Mouse (Mus musculus): ENCODE measurements around the gene Inf2. TPM values are rescaled to one million over a fixed set of nuclear protein-coding genes. Genes with fewer than 3 reads are reported as not detected.
A peak's percentile ranks its signal among the peaks of the same experiment; 100 is the strongest.

Inf2 gene
- polyA plus RNA-seq, 1 experiment from 2014 or later = 2.1 TPM

DNA sequence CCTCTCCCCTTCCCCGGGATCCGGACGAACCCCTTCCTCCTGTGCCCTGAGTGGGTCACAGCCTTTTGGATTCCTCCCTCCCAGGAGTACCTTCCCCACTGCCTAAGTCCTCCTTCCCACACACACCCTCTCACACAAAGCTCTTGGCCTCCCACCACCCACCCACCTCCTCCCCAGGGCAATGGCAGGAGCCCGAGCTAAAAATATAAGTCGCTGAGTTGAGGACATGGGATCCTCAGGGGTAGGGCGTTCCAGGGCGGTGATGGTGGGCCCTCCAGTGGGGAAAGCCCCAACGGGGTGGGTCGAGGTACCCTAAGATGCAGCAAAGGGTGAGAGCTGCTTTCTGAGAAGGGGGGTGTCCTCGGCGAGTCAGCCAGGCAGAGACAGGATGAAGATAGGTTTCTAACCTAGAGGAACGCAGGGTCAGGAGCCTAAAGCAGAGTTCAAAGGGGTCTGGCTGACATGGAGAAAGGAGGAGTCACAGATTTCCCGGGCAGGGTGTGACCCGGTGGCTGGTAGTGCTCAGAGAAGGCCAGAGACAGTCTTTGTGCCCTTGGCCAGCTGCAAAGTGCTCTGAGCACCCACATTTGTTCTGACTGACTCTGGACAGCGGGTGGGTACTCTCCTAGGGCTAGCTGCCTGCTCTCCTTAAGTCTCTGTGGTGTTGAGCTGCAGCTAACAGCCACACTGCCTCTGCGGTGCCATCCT is 31.9 kb downstream of the Inf2 start:
- no peak for ATAC-seq (ENCODE audit: low FRiP score)
- Histone ChIP-seq H3K36me3 (no peaks in the 10 kb centered on the region), H3K4me1 (peaks cover 31% of the 10 kb centered on the region), H3K27ac (no peak overlapping the region), H3K9me3 (replicated peaks) (no peaks in the 10 kb centered on the region), H3K4me2 (replicated peaks) (peak overlapping the region; percentile 97), H3K9ac (peak overlapping the region; percentile 73), H3K27me3 (peaks cover 49% of the 10 kb centered on the region), H3K4me3 (peak overlapping the region; percentile 45)
- 11% methylated on average over 16 of the region's 16 CpGs for WGBS

DNA sequence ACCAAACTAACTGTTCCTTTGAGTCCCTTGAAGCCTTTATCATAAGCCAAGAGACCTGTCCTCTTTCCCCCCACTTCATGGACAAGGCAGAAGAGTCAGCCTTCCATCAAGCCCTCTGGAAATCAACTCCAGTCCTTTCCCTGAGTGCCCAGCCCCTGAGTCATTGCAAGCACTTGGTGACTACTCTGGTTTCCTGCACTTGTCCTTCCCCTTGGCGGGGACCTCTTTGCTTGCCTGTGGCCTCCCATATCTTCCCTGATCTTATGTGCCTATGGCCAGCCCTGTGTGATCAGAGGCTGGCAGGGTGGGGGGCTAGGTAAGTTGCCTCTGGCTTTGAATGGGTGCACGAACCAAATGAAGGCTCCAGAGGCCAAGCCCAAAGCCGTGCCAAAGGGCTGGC is 33.3 kb downstream of the Inf2 start:
- 91% methylated on average over 3 of the region's 3 CpGs for WGBS
- no peak for ATAC-seq (ENCODE audit: low FRiP score)
- Histone ChIP-seq H3K4me3 (no peak overlapping the region), H3K9ac (no peak overlapping the region), H3K27me3 (peaks cover 49% of the 10 kb centered on the region), H3K4me1 (peaks cover 31% of the 10 kb centered on the region), H3K27ac (no peak overlapping the region), H3K36me3 (no peaks in the 10 kb centered on the region), H3K4me2 (replicated peaks) (no peak overlapping the region), H3K9me3 (replicated peaks) (no peaks in the 10 kb centered on the region)

DNA sequence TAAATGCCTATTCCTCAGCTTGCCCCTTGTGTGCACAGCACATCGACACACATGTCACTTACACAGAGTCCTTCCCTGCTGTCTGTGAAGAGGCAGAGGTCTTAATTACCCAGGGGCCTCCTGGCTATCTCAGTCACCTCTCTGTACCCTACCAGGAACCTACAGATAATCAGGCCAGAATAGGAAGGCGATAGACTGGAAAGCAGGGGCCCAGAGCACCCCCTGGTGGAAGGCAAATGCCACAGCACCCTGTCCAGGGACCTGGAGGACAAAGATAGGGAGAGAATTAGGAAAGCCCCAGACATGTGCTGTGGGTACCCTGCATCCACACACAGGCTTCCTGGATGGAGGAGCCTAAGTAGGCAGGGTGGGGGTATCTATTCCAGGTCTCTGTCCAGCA is 35.2 kb downstream of the Inf2 start:
- no peaks in the 10 kb centered on the region for H3K36me3 ChIP-seq
- H3K4me3 ChIP-seq = no peak overlapping the region
- no peak overlapping the region for H3K27ac ChIP-seq
- no peak; the same call in 1 of the 2 replicates for ATAC-seq (ENCODE audit: low FRiP score)
- no peak overlapping the region for H3K9ac ChIP-seq
- WGBS = 19% methylated on average over 2 of the region's 2 CpGs
- H3K27me3 ChIP-seq = peaks cover 42% of the 10 kb centered on the region
- peaks cover 31% of the 10 kb centered on the region for H3K4me1 ChIP-seq
- H3K4me2 ChIP-seq (replicated peaks) = no peak overlapping the region
- no peaks in the 10 kb centered on the region for H3K9me3 ChIP-seq (replicated peaks)

DNA sequence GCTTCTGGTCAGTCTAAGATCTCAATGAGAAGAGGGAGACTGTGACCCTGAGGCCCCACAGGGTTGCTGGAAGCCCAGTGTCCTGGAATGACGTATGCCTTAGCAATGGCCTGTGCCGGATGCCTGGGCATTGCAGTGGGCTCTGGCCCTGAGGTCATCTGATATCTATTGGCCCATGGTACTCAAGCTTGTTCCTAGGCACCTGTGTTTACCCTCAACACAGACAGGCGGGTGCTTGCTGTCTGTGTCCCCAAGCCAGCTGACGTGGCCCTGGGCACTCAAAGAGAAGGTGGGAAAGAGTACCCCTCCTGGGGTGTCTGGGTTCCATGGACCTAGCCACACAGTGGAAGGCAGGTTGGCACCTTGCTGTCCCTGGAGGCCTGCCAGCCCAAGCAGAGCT is 37.1 kb downstream of the Inf2 start:
- no peak overlapping the region for H3K4me2 ChIP-seq (replicated peaks)
- WGBS = 82% methylated on average over 4 of the region's 4 CpGs
- H3K27me3 ChIP-seq = peaks cover 23% of the 10 kb centered on the region
- no peak overlapping the region for H3K9ac ChIP-seq
- H3K4me3 ChIP-seq = no peak overlapping the region
- H3K4me1 ChIP-seq = peaks cover 19% of the 10 kb centered on the region
- H3K27ac ChIP-seq = no peak overlapping the region
- H3K9me3 ChIP-seq (replicated peaks) = no peaks in the 10 kb centered on the region
- ATAC-seq (ENCODE audit: low FRiP score) = no peak
- no peaks in the 10 kb centered on the region for H3K36me3 ChIP-seq

DNA sequence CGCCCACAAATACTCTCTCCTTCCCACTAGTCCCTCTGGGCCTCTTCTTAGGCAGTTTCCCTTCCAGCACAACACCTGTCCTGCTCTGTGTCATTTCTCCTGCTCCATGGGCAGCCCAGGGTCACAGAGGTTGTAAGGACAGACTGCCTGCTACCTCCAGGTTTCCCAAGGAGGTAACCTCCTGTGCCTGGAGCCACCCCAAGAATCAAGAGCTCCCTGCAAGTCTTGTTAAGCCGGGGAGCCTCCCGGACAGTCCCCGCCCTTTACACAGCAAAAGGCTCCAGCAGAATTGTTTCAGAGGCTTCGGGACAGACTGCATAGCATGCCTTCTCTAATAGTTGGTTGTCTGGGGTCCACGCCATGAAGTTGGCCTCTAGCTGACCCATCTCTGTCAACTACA is 37.9 kb downstream of the Inf2 start:
- no peaks in the 10 kb centered on the region for H3K36me3 ChIP-seq
- peaks cover 15% of the 10 kb centered on the region for H3K27me3 ChIP-seq
- H3K4me1 ChIP-seq = peaks cover 19% of the 10 kb centered on the region
- H3K4me2 ChIP-seq (replicated peaks) = no peak overlapping the region
- no peak for ATAC-seq (ENCODE audit: low FRiP score)
- H3K9ac ChIP-seq = no peak overlapping the region
- H3K9me3 ChIP-seq (replicated peaks) = no peaks in the 10 kb centered on the region
- no peak overlapping the region for H3K4me3 ChIP-seq
- H3K27ac ChIP-seq = no peak overlapping the region
- 87% methylated on average over 6 of the region's 6 CpGs for WGBS

DNA sequence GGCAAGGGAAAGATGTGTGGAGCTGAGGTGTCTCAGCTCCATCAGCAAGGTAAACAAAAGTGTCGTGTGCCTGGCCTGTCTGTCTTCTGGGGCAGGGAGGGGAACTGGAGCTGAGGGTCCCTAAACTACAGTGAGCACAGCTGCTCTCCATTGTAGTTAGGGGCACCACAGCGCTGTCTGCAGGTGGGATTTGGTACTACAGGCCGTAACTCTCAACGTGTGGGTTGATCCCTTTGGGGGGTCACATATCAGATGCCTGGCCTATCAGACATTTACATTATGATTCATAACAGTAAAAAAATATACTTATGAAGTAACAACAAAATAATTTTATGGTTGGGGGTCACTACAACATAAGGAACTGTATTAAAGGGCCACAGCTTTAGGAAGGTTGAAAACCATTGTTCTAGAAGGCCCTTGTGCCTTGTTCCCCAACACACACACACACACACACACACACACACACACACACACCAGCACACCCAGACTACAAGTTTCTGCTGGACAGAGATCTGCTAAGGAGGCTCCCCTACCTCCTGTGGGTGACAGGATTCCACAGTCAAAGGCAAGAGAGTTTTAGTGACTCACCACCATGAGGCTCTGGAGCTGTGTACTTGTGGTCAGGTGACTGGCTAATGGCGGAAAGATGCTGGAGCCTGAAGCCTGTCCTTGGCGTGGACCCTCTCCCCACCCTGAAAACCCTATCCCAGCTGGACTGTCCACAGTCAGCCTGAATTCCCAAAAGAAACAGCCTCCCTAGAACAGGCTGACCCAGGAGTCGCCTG is 38.7 kb downstream of the Inf2 start:
- no peak overlapping the region for H3K4me3 ChIP-seq
- peaks cover 7% of the 10 kb centered on the region; the same call in 1 of the 2 replicates for H3K27me3 ChIP-seq
- H3K4me1 ChIP-seq = peaks cover 19% of the 10 kb centered on the region
- H3K36me3 ChIP-seq = no peaks in the 10 kb centered on the region
- H3K4me2 ChIP-seq (replicated peaks) = no peak overlapping the region
- 55% methylated on average over 7 of the region's 7 CpGs for WGBS
- no peaks in the 10 kb centered on the region for H3K9me3 ChIP-seq (replicated peaks)
- no peak overlapping the region for H3K27ac ChIP-seq
- no peak for ATAC-seq (ENCODE audit: low FRiP score)
- H3K9ac ChIP-seq = no peak overlapping the region

DNA sequence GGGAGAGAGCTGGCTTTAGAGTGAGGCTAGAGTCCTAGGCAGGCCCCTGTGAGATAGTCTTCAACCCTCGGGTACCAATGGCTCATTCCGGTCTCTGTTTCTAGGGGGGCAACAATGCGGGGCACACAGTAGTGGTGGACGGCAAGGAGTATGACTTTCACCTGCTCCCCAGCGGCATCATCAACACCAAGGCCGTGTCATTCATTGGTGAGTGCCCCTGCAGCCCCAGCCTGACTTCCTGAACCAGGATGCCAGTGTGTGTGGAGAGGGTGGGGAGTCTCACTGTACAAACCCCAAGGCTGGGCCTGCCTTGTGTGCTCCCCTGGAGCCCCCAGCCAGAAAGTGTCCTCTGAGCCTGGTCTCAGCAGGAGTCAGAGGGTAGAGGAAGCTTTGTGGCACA is 39.6 kb downstream of the Inf2 start:
- Histone ChIP-seq H3K4me3 (no peak overlapping the region), H3K9ac (no peak overlapping the region), H3K4me2 (replicated peaks) (no peak overlapping the region), H3K27me3 (no peaks in the 10 kb centered on the region), H3K36me3 (no peaks in the 10 kb centered on the region), H3K4me1 (peaks cover 15% of the 10 kb centered on the region), H3K9me3 (replicated peaks) (no peaks in the 10 kb centered on the region), H3K27ac (no peak overlapping the region)
- WGBS = 89% methylated on average over 6 of the region's 6 CpGs
- no peak for ATAC-seq (ENCODE audit: low FRiP score)

DNA sequence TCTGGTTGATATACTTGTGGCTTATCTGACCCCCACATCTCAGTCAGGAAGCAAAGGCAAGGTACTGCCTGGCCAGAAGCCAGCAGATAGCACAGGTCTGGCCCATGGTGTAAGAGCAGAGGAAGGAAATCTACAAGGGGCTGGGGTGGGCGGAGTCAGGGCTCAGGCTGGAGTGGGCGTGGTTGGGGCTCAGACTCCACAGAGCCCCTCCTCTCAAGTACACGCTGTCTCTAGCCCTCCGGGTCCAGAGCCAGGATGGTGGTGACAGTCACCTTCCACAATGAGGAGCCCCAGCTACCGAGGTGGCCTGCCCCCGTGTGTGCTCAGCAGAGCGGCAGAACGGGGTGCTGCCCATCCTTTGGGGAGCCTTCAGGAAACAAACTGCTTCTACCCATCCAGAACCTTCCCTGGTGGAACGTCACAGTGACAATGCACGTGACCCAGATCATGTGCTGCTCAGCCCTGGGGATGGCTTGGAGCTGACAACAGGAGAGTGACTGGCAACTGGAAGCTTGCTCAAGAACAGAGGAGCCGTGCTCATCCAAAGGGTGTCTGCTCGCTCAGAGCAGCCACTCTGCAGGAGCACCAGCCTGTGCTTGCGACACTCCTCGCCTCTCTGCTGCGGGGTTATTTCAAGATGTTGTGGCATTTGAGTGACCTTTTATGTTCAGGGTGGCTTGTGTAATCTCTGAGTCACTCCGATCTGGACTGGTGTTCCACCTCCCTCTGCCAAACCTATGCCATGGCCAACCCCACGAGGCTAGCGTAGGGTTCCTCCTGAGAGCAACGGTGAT is 40.5 kb downstream of the Inf2 start:
- WGBS = 37% methylated on average over 19 of the region's 19 CpGs
- H3K4me1 ChIP-seq = peaks cover 11% of the 10 kb centered on the region
- H3K9me3 ChIP-seq (replicated peaks) = no peaks in the 10 kb centered on the region
- H3K36me3 ChIP-seq = no peaks in the 10 kb centered on the region
- H3K4me3 ChIP-seq = 0 out of 2 replicates have a peak overlapping the region, but pooled peaks have one; percentile 7
- no peak overlapping the region for H3K27ac ChIP-seq
- peak; percentile 59 for ATAC-seq (ENCODE audit: low FRiP score)
- H3K9ac ChIP-seq = no peak overlapping the region
- H3K27me3 ChIP-seq = no peaks in the 10 kb centered on the region
- H3K4me2 ChIP-seq (replicated peaks) = peak overlapping the region; percentile 47

DNA sequence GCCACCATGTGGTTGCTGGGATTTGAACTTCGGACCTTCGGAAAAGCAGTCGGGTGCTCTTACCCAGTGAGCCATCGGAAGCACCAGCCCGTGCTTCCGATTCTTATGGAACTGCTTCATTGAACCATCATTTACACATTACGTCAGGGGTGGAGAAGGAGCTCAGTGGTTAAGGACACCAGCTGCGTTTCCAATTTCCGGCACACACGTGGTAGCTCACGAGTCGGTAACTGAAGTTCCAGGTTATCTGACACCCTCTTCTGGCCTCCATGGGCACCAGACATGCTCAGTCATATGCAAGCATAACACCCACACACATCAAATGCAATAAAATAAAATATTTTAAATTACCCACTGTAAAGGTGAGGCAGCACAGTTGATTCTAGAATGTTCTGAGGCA is 41.4 kb downstream of the Inf2 start:
- ATAC-seq (ENCODE audit: low FRiP score) = no peak
- Histone ChIP-seq H3K9me3 (replicated peaks) (no peaks in the 10 kb centered on the region), H3K4me1 (peaks cover 11% of the 10 kb centered on the region), H3K4me2 (replicated peaks) (no peak overlapping the region), H3K27ac (no peak overlapping the region), H3K4me3 (no peak overlapping the region), H3K9ac (no peak overlapping the region), H3K36me3 (no peaks in the 10 kb centered on the region), H3K27me3 (no peaks in the 10 kb centered on the region)
- WGBS = 91% methylated on average over 12 of the region's 12 CpGs

DNA sequence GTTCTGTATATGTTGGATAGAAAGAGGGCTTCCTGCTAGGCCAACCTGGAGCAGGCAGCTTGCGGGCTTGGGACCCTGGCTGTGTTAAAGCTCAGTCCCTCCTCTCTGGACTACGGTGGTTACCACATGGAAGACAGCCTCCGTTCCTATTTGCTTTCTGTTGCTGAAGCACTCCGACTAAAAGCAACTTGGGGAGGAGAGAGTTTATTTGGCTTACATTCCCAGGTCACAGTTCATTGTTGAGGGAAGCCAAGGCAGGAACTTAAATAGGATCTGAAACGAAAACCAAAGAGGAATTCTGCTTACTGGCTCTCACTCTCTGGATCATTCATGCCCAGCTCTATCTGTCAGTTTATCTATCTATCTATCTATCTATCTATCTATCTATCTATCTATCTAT is 42.2 kb downstream of the Inf2 start:
- no peak overlapping the region for H3K4me3 ChIP-seq
- H3K27me3 ChIP-seq = no peaks in the 10 kb centered on the region
- no peak overlapping the region for H3K27ac ChIP-seq
- 82% methylated on average over 5 of the region's 5 CpGs for WGBS
- no peak for ATAC-seq (ENCODE audit: low FRiP score)
- H3K4me1 ChIP-seq = peaks cover 11% of the 10 kb centered on the region
- H3K9me3 ChIP-seq (replicated peaks) = no peaks in the 10 kb centered on the region
- no peaks in the 10 kb centered on the region for H3K36me3 ChIP-seq
- no peak overlapping the region for H3K9ac ChIP-seq
- H3K4me2 ChIP-seq (replicated peaks) = no peak overlapping the region

DNA sequence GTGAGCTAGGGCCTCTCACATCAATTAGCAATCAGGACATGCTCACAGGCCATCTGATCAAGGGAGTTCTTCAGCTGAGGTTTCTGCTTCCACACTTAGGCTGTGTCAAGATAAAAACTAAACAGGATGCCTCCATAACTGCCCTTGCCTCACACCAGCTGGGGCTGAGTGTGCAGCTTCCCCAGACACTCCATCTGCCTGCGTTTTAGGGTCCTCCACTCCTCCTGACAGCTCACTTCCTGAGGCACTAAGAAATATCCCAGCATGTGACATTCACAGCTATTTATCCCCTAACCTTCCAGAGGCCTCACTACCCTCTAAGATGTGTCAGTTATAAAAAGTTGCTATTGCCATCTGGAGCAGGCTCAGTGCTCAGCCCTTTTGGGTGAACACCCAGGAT is 42.9 kb downstream of the Inf2 start:
- H3K4me1 ChIP-seq = peaks cover 11% of the 10 kb centered on the region
- no peak for ATAC-seq (ENCODE audit: low FRiP score)
- no peak overlapping the region for H3K4me3 ChIP-seq
- no peaks in the 10 kb centered on the region for H3K27me3 ChIP-seq
- peak overlapping the region; percentile 14; the same call in 1 of the 2 replicates for H3K9ac ChIP-seq
- H3K27ac ChIP-seq = no peak overlapping the region
- H3K36me3 ChIP-seq = no peaks in the 10 kb centered on the region
- no peak overlapping the region for H3K4me2 ChIP-seq (replicated peaks)
- 52% methylated on average over 1 of the region's 1 CpGs for WGBS
- H3K9me3 ChIP-seq (replicated peaks) = no peaks in the 10 kb centered on the region

DNA sequence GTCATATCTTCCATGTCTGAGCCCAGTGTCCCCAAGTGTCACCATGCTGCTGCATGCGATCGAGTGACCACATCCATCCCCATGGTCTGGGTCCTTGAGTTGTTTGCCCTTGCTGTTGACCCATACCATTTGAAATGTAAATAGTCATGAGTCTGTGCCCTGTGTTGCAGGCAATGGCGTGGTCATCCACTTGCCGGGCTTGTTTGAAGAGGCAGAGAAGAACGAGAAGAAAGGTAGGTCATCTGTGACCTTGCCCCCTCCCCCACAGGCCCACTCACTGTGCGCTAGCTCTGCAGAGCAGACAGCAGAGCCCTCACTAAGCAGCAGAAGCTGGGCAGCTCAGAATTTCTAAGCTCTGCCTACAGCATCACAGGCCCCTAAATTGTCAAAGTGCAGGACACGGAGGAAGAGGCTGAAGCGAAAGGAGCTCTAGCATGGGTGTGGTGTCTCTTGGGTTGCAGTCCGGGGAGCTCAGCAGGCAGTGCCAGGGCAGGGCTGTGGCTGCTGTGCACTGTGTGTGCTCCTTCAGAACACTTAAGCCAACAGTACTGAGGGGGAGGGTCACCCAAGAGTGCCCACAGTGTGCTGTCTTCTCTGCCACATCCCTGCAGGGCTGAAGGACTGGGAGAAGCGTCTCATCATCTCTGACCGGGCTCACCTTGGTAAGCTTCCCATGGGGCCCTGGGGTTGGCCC is 43.6 kb downstream of the Inf2 start:
- Histone ChIP-seq H3K4me2 (replicated peaks) (no peak overlapping the region), H3K4me1 (peaks cover 11% of the 10 kb centered on the region), H3K27ac (no peak overlapping the region), H3K4me3 (no peak overlapping the region), H3K9me3 (replicated peaks) (no peaks in the 10 kb centered on the region), H3K36me3 (no peaks in the 10 kb centered on the region), H3K9ac (0 out of 2 replicates have a peak overlapping the region, but pooled peaks have one; percentile 13), H3K27me3 (no peaks in the 10 kb centered on the region)
- WGBS = 74% methylated on average over 11 of the region's 11 CpGs
- no peak for ATAC-seq (ENCODE audit: low FRiP score)

Data from hindbrain, embryonic 12.5 days (tissue).